Mouse (Mus musculus) cerebellum, adult 11-12 months (tissue): Measurements from ENCODE around the gene Shld1.

Experiments used
- DNase-seq: peaks from one replicate; pipeline ENCODE4 v3.0.0; 2022

The Shld1 gene

DNA sequence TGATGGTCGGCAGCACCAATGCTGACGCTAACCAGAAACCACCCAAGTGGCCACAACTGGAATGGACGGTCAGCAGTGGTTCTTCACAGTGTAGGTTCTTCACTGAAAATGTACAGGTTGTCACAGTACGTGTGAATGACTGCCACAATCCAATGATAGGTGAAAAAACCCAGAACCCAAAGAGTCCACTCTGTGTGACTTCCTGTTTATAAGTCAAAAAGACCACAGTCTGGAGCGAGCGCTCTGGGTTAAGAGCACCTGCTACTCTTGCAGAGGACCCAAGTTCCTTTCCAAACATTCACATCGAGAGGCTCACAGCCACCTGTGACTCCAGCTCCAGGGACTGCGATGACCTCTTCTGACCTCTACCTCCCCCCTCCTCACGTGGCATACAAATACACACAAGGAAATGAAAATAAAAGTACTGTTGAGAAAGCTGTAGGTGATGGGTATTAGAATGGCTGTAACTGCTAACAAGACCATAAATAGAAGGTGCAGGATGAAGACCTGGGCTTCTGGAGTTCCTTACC is 38.7 kb downstream of the Shld1 start:
- DNase-seq = no peak

- DNase-seq = no peak
These were observed 39.4 kb downstream of the Shld1 start for GRCm38 (mm10) chr2:132726156-132726555.

GRCm38 (mm10) chr2:132732940-132733339 is 46.2 kb downstream of the Shld1 start:
- no peak for DNase-seq

GRCm38 (mm10) chr2:132733603-132734573 is 47.2 kb downstream of the Shld1 start:
- no peak for DNase-seq

GRCm38 (mm10) chr2:132738816-132739432 is 52.2 kb downstream of the Shld1 start:
- peak; percentile 87 for DNase-seq

DNA sequence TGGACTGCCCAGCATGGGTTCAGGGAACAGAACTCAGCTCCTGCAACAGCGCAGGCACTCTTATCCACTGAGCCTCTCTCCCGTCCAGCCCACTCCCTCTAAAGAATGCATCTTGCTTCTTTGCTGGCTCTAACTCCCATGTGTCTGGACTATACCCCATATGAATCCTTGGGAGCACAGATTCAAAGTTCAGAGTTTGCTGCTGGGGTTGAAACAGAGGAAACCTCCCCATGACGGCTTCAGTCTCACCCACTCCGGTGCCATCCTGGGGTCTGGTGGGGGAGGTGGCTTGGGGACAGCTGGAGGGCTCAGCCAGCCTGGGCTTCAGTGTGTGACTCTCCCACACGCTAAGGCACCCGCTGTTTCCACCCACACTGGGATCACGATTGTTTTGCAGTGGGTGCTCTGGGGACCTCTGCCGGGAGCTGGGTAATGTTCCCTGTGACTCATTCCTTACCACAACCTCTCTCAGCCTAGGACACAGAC is 55.2 kb downstream of the Shld1 start:
- peak; percentile 49 for DNase-seq

GRCm38 (mm10) chr2:132744866-132745265 is 58.1 kb downstream of the Shld1 start:
- DNase-seq = peak; percentile 64

GRCm38 (mm10) chr2:132746108-132746507 is 59.4 kb downstream of the Shld1 start:
- DNase-seq = no peak

- peak; percentile 79 for DNase-seq
These were observed 64.0 kb downstream of the Shld1 start for GRCm38 (mm10) chr2:132750726-132751125.

- peak; percentile 98 for DNase-seq
These were observed 64.7 kb downstream of the Shld1 start for GRCm38 (mm10) chr2:132751141-132752066.

DNA sequence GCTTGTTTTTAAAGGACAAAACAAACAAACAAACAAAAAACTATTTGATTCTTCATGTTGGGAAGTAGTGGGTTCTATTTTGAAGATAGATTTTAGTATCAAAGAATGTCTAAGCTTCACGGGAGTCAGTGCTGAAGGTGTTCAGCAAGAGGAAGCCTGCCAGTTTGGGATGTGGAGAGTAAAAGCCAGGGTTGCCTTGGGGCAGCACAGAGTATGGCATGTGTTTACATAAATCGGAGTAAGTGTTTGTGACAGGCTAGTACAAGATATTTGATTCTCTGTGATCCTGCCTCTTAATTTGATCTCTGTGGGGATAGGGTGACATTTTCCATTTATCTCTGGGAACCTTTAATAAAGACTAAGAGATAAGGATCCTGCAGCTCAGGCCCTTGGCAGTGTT is 65.7 kb downstream of the Shld1 start:
- DNase-seq = no peak

GRCm38 (mm10) chr2:132753137-132753536 is 66.4 kb downstream of the Shld1 start:
- DNase-seq = peak; percentile 70

- no peak for DNase-seq
These were observed 71.2 kb downstream of the Shld1 start for GRCm38 (mm10) chr2:132757911-132758310.

DNA sequence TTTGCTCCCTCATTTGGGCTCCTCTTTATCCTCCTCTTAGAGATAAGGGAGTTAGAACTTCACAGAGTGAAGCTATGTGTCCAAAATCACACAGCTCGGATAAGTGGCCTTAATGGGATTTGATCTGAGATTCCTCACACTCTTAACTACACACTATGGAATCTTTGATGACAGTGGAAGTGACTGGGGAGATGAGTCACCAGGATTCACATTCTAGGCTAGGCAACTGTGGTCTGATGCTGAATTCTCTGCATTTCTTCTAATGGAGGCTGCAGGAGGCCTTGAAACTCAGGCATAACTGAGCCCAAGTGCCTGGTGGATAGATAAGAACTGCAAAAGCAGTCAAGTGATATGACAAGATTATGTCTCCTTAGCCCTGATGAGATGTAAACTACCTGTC is 84.1 kb downstream of the Shld1 start:
- no peak for DNase-seq

DNA sequence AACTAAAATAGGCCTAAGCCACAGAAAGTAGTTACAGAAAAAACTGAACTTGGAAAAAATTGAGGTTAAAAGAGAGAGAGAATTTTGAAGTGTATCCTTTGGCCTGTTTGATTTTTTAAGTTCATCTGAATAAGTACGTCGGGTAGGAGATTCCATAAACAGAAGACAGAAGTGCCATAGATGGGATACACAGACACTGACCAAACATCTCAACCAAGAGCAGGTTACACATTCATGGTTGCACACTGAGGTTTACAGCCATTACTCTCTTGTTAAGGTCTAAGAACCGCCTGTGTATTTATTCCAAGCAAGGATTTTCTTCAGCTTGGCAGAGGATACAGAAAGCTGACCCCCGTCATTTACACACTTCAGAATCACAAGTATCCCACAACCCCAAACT is 94.2 kb downstream of the Shld1 start, which contains the start of gene Chgb:
Gene Chgb, plus strand, starts transcription at position 301 of the 400 bp plus-strand sequence.
- DNase-seq = no peak

GRCm38 (mm10) chr2:132781439-132782068 is 94.8 kb downstream of the Shld1 start:
- peak; percentile 92 for DNase-seq

- peak; percentile 80 for DNase-seq
These were observed 97.3 kb downstream of the Shld1 start for GRCm38 (mm10) chr2:132784039-132784438.

DNA sequence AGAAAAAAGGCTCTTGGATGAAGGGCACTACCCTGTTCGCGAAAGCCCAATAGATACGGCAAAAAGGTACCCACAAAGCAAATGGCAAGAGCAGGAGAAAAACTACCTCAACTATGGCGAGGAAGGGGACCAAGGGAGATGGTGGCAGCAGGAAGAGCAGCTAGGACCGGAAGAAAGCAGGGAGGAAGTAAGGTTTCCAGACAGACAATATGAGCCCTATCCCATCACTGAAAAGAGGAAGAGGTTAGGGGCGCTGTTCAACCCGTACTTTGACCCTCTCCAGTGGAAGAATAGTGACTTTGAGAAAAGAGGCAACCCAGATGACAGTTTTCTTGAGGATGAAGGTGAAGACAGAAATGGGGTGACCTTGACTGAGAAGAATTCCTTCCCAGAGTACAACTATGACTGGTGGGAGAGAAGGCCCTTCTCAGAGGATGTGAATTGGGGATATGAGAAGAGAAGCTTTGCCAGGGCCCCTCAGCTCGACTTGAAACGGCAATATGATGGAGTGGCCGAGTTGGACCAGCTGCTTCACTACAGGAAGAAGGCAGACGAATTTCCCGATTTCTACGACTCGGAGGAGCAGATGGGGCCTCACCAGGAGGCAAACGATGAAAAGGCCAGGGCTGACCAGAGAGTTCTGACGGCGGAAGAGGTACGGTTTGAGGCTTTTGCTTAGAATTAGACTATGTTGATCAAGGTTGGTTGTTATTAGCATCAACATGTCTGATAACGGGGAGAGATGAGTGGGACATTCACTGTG is 106.9 kb downstream of the Shld1 start:
- peak; percentile 88 for DNase-seq

GRCm38 (mm10) chr2:132794204-132794586 is 107.5 kb downstream of the Shld1 start:
- peak; percentile 50 for DNase-seq
